Mouse (Mus musculus): ENCODE data around the gene 4931409K22Rik. TPM values are rescaled to one million over a fixed set of nuclear protein-coding genes. Genes with fewer than 3 reads are reported as not detected.

The 4931409K22Rik gene
- polyA plus RNA-seq (2016; fragmentation: Nextera tagmentation; extraction: Ambion mirVana) = 0.05 TPM in 1 of 2 replicates, not detected in the other

- H3K9me3 ChIP-seq (replicated peaks) = no peaks in the 10 kb centered on the region
- H3K4me1 ChIP-seq = no peaks in the 10 kb centered on the region
- no peak within 1 kb of the TSS for H3K4me3 ChIP-seq
- H3K4me2 ChIP-seq = no peak within 1 kb of the TSS
- WGBS (ENCODE audit: insufficient replicate concordance) = 58% methylated on average over 2 of the region's 2 CpGs
- no peaks in the 10 kb centered on the region for H3K36me3 ChIP-seq
- H3K27ac ChIP-seq = no peak within 1 kb of the TSS
- H3K27me3 ChIP-seq (replicated peaks) = peaks cover 35% of the 10 kb centered on the region
- no peak within 1 kb of the TSS for H3K9ac ChIP-seq
- no peak for ATAC-seq
Observed at GRCm38 (mm10) chr5:24556709-24557108, at the start of gene 4931409K22Rik. Gene 4931409K22Rik (minus strand): TSS chr5:24556809.

- Histone ChIP-seq H3K27me3 (replicated peaks) (peaks cover 96% of the 10 kb centered on the region), H3K4me2 (no peak overlapping the region), H3K9me3 (replicated peaks) (no peaks in the 10 kb centered on the region), H3K9ac (no peak overlapping the region), H3K4me1 (peaks cover 24% of the 10 kb centered on the region), H3K4me3 (no peak overlapping the region), H3K36me3 (no peaks in the 10 kb centered on the region), H3K27ac (no peak overlapping the region)
- no peak for ATAC-seq
- 36% methylated on average over 14 of the region's 14 CpGs for WGBS (ENCODE audit: insufficient replicate concordance)
Observed at GRCm38 (mm10) chr5:24605980-24606665, 49.5 kb upstream of the 4931409K22Rik start.

GRCm38 (mm10) chr5:24605321-24605979 lies 48.8 kb upstream of the 4931409K22Rik start:
- Histone ChIP-seq H3K9ac (no peak overlapping the region), H3K9me3 (replicated peaks) (no peaks in the 10 kb centered on the region), H3K27ac (no peak overlapping the region), H3K4me1 (peaks cover 24% of the 10 kb centered on the region), H3K4me2 (peak overlapping the region; percentile 53), H3K27me3 (replicated peaks) (peaks cover 97% of the 10 kb centered on the region), H3K36me3 (no peaks in the 10 kb centered on the region), H3K4me3 (no peak overlapping the region)
- 33% methylated on average over 6 of the region's 6 CpGs for WGBS (ENCODE audit: insufficient replicate concordance)
- ATAC-seq = no peak

- Histone ChIP-seq H3K9ac (peak overlapping the region; percentile 48), H3K27me3 (replicated peaks) (peaks cover 100% of the 10 kb centered on the region), H3K4me1 (peaks cover 24% of the 10 kb centered on the region), H3K27ac (peak overlapping the region; percentile 69), H3K4me2 (peak overlapping the region; percentile 53), H3K36me3 (no peaks in the 10 kb centered on the region), H3K9me3 (replicated peaks) (no peaks in the 10 kb centered on the region), H3K4me3 (peak overlapping the region; percentile 47)
- peak; percentile 52; the same call in 1 of the 2 replicates for ATAC-seq
- WGBS (ENCODE audit: insufficient replicate concordance) = 1% methylated on average over 42 of the region's 46 CpGs
Observed at GRCm38 (mm10) chr5:24604656-24605100, 48.1 kb upstream of the 4931409K22Rik start.

- 21% methylated on average over 12 of the region's 12 CpGs for WGBS (ENCODE audit: insufficient replicate concordance)
- Histone ChIP-seq H3K4me1 (peaks cover 22% of the 10 kb centered on the region), H3K9ac (peak overlapping the region; percentile 48), H3K27ac (peak overlapping the region; percentile 69; the same call in 1 of the 2 replicates), H3K27me3 (replicated peaks) (peaks cover 100% of the 10 kb centered on the region), H3K4me3 (peak overlapping the region; percentile 47), H3K36me3 (no peaks in the 10 kb centered on the region), H3K9me3 (replicated peaks) (no peaks in the 10 kb centered on the region), H3K4me2 (peak overlapping the region; percentile 53)
- 0 out of 2 replicates have a peak, but pooled peaks have one; percentile 12 for ATAC-seq
Observed at GRCm38 (mm10) chr5:24604080-24604655, 47.6 kb upstream of the 4931409K22Rik start.

- H3K9ac ChIP-seq = no peak overlapping the region
- H3K4me2 ChIP-seq = 0 out of 2 replicates have a peak overlapping the region, but pooled peaks have one; percentile 59
- no peak overlapping the region for H3K4me3 ChIP-seq
- H3K27ac ChIP-seq = no peak overlapping the region
- peaks cover 100% of the 10 kb centered on the region for H3K27me3 ChIP-seq (replicated peaks)
- peaks cover 28% of the 10 kb centered on the region for H3K4me1 ChIP-seq
- H3K36me3 ChIP-seq = no peaks in the 10 kb centered on the region
- no peaks in the 10 kb centered on the region for H3K9me3 ChIP-seq (replicated peaks)
- WGBS (ENCODE audit: insufficient replicate concordance) = 48% methylated on average over 8 of the region's 8 CpGs
- no peak for ATAC-seq
Observed at GRCm38 (mm10) chr5:24603431-24604010, 46.9 kb upstream of the 4931409K22Rik start.

GRCm38 (mm10) chr5:24602751-24603343 lies 46.2 kb upstream of the 4931409K22Rik start:
- no peaks in the 10 kb centered on the region for H3K36me3 ChIP-seq
- H3K27me3 ChIP-seq (replicated peaks) = peaks cover 100% of the 10 kb centered on the region
- H3K9ac ChIP-seq = peak overlapping the region; percentile 54
- H3K4me3 ChIP-seq = peak overlapping the region; percentile 46
- H3K4me2 ChIP-seq = peak overlapping the region; percentile 59
- peaks cover 35% of the 10 kb centered on the region for H3K4me1 ChIP-seq
- 2% methylated on average over 16 of the region's 16 CpGs for WGBS (ENCODE audit: insufficient replicate concordance)
- peak overlapping the region; percentile 78 for H3K27ac ChIP-seq
- H3K9me3 ChIP-seq (replicated peaks) = no peaks in the 10 kb centered on the region
- peak; percentile 22; the same call in 1 of the 2 replicates for ATAC-seq

GRCm38 (mm10) chr5:24601911-24602750 lies 45.5 kb upstream of the 4931409K22Rik start:
- peak overlapping the region; percentile 78 for H3K27ac ChIP-seq
- no peak for ATAC-seq
- peaks cover 97% of the 10 kb centered on the region for H3K27me3 ChIP-seq (replicated peaks)

GRCm38 (mm10) chr5:24601071-24601835 lies 44.6 kb upstream of the 4931409K22Rik start:
- H3K4me1 ChIP-seq = peaks cover 40% of the 10 kb centered on the region
- peak overlapping the region; percentile 54; the same call in 1 of the 2 replicates for H3K9ac ChIP-seq
- no peaks in the 10 kb centered on the region for H3K36me3 ChIP-seq
- H3K4me2 ChIP-seq = peak overlapping the region; percentile 59
- 4% methylated on average over 33 of the region's 33 CpGs for WGBS (ENCODE audit: insufficient replicate concordance)
- no peak for ATAC-seq
- H3K27ac ChIP-seq = peak overlapping the region; percentile 78
- peak overlapping the region; percentile 46 for H3K4me3 ChIP-seq
- peaks cover 97% of the 10 kb centered on the region for H3K27me3 ChIP-seq (replicated peaks)
- no peaks in the 10 kb centered on the region for H3K9me3 ChIP-seq (replicated peaks)

More at GRCm38 (mm10) chr5:24601911-24602750, 45.5 kb upstream of the 4931409K22Rik start:
- no peaks in the 10 kb centered on the region for H3K36me3 ChIP-seq
- H3K9me3 ChIP-seq (replicated peaks) = no peaks in the 10 kb centered on the region
- peak overlapping the region; percentile 54 for H3K9ac ChIP-seq
- 1% methylated on average over 73 of the region's 73 CpGs for WGBS (ENCODE audit: insufficient replicate concordance)
- peak overlapping the region; percentile 59 for H3K4me2 ChIP-seq
- H3K4me1 ChIP-seq = peaks cover 37% of the 10 kb centered on the region
- H3K4me3 ChIP-seq = peak overlapping the region; percentile 46

GRCm38 (mm10) chr5:24600236-24600635 lies 43.6 kb upstream of the 4931409K22Rik start:
- no peak overlapping the region for H3K27ac ChIP-seq
- no peak for ATAC-seq
- no peaks in the 10 kb centered on the region for H3K9me3 ChIP-seq (replicated peaks)
- peaks cover 97% of the 10 kb centered on the region for H3K27me3 ChIP-seq (replicated peaks)
- no peak overlapping the region for H3K4me2 ChIP-seq
- H3K9ac ChIP-seq = no peak overlapping the region
- WGBS (ENCODE audit: insufficient replicate concordance) = 45% methylated on average over 2 of the region's 2 CpGs
- no peaks in the 10 kb centered on the region for H3K36me3 ChIP-seq
- H3K4me1 ChIP-seq = peaks cover 35% of the 10 kb centered on the region
- H3K4me3 ChIP-seq = no peak overlapping the region
